Mouse (Mus musculus) layer of hippocampus, adult 2 months (tissue): ENCODE data around the gene Dact3. TPM values are rescaled to one million over a fixed set of nuclear protein-coding genes. Genes with fewer than 3 reads are reported as not detected.

ENCODE experiments used
- DNase-seq, 2 experiments: peaks; one replicate each; pipeline ENCODE4 v3.0.0; 2022; ENCODE audit warnings: low spot score in 2 of 2
- H3K27ac ChIP-seq: fragments of 200-600 bp; 2 replicates; pipeline ENCODE4 v1.8.1; 2022
- H3K4me3 ChIP-seq: fragments of 200-600 bp; 2 replicates; pipeline ENCODE4 v1.8.1; 2022; ENCODE audit warnings: mild to moderate bottlenecking
- CTCF ChIP-seq: fragments of 200-600 bp; conservative IDR thresholded peaks from 2 replicates; pipeline ENCODE4 v1.8.1; 2022; ENCODE audit warnings: antibody characterized with exemption, mild to moderate bottlenecking, moderate library complexity
- long read RNA-seq, 2 experiments: library from polyadenylated mRNA; stranded (forward); transcript quantifications; one replicate each; pipeline ENCODE4 v2.0.0; 2021; ENCODE audit warnings: borderline mapping rate in 2 of 2
- total RNA-seq, 2 experiments: library from RNA; stranded (reverse); gene quantifications; 2 replicates each; pipeline ENCODE4 v1.2.3; 2021

Dact3 gene
- total RNA-seq: 100 to 1,000 TPM; 154 to 156 TPM
- long read RNA-seq, experiment 1, transcript Dact3-201 (4 exons, 2,989 nt): major isoform, 170 of 207 reads
- long read RNA-seq, experiment 1, partial matches to known transcripts: 10 of 207 reads
- long read RNA-seq, experiment 1, other reads (novel, unspliced or antisense): 27 of 207 reads
- long read RNA-seq, experiment 2, transcript Dact3-201 (4 exons, 2,989 nt): major isoform, 231 of 287 reads
- long read RNA-seq, experiment 2, partial matches to known transcripts: 6 of 287 reads
- long read RNA-seq, experiment 2, other reads (novel, unspliced or antisense): 50 of 287 reads

DNA sequence AGATGAGACGGTGACA, at the start of gene Dact3:
TSS of gene Dact3 (plus strand) at position 8 of the 16 bp plus-strand sequence.
- peak within 1 kb of the TSS; percentile 97 for H3K27ac ChIP-seq
- DNase-seq: no peak
- TF ChIP-seq CTCF: no peak
- peak within 1 kb of the TSS; percentile 96 for H3K4me3 ChIP-seq

GRCm38 (mm10) chr7:16825785-16826184, 49.3 kb upstream of the Dact3 start:
- Histone ChIP-seq H3K27ac (peak overlapping the region; percentile 100), H3K4me3 (no peak overlapping the region)
- TF ChIP-seq CTCF: peak; percentile 66
- no peak for DNase-seq

GRCm38 (mm10) chr7:16826571-16826970, 48.5 kb upstream of the Dact3 start:
- no peak for DNase-seq
- H3K27ac ChIP-seq: peak overlapping the region; percentile 100
- no peak overlapping the region; the same call in 1 of the 2 replicates for H3K4me3 ChIP-seq
- TF ChIP-seq CTCF: no peak

GRCm38 (mm10) chr7:16827274-16827673, 47.8 kb upstream of the Dact3 start:
- Histone ChIP-seq H3K4me3 (no peak overlapping the region), H3K27ac (peak overlapping the region; percentile 100)
- TF ChIP-seq CTCF: no peak
- no peak for DNase-seq

DNA sequence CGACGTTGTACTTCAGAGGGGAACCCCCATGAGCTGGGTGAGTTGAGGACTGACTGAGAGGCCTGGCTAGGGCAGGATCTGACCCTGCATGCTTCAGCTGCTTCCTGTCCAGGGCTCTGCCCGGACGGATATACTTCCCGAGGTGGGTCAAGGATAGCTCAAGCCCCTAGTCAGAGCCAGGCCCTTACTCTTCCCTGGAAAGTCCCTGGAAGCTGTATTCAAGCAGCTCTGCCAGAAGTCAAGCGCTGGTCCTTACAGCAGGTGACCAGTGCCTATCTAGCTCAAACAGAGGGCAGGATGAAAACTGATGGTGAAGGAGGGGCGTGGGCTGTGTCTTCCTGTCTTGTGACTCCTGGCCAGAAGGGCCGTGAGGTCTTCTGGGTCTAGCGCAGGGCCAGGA, 44.7 kb upstream of the Dact3 start:
- TF ChIP-seq CTCF: no peak
- Histone ChIP-seq H3K27ac (peak overlapping the region; percentile 48; the same call in 1 of the 2 replicates), H3K4me3 (no peak overlapping the region)
- DNase-seq: no peak

DNA sequence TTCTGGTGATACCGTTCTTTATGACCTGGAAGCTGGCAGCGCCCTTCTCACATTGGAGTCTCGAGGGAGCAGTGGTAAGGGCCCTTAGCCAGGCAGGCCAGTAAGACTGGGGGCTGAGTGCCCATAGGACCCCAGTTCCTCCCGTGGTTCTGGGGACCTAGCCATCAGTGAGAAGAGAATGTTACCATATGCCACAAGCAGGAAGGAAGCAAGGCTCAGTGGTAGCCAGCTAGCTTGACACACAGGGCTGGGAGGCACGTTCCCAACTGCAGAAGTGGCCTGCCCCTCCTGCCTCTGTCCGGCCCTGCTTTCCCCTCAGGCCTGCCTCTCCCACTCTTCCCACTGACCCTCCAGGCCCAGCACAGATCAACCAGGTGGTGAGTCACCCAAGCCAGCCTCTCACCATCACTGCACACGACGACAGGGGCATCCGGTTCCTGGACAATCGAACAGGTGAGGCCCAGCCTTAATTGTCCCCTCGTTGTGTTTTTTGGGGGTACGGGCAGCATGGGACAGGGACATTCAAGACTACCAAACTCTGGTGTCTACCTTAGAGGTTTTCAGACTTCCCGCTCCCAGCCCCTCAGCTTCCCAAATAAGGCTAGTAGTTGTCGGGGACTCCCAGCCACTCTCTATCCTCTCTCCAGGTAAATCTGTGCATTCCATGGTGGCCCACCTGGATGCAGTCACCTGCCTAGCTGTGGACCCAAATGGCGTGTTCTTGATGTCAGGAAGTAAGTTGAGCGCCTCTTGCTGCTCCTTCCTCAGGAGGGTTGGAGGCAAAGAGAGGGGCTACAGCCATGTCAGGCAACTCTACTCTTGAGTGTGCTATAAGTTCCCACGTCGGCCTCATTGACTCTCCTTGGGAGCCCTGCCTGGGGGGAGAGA, 37.0 kb upstream of the Dact3 start:
- no peak for TF ChIP-seq CTCF
- no peak for DNase-seq
- Histone ChIP-seq H3K27ac (peak overlapping the region; percentile 51; the same call in 1 of the 2 replicates), H3K4me3 (no peak overlapping the region)

DNA sequence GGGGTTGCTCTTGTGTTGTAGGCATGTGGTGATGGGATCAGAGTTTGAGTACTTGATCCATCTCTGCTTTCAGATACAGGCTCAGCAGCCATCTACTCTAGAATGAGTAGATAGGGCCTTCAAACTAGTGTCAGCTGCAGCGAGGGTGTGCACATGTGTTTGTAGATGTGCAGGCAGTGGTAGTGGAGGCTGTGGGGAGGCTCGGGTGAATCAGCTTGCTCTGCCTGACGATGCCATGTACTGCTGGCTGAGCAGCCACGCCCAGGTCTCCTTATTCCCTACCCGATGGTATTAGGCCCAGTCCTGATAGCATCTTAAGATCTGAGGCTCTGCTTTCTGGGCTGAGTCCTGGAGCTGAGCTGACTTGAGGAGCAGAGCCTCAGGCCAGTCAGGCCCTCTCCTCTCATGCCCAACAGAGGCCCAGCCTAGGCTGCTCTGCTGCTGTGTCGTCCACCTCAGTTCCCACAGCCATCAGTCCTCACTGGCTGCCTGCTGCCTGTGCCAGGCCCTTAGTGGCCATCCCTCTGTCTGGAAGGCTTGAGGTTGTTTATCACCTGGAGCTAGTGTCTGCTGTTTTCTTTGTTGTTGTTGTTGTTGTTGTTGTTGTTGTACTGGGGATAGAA, 36.2 kb upstream of the Dact3 start:
- Histone ChIP-seq H3K4me3 (no peak overlapping the region), H3K27ac (peak overlapping the region; percentile 51)
- DNase-seq: no peak
- no peak for TF ChIP-seq CTCF

- H3K27ac ChIP-seq: peak overlapping the region; percentile 51; the same call in 1 of the 2 replicates
- TF ChIP-seq CTCF: no peak
- H3K4me3 ChIP-seq: no peak overlapping the region
- no peak for DNase-seq
Observed at GRCm38 (mm10) chr7:16839427-16840108, 35.5 kb upstream of the Dact3 start.

DNA sequence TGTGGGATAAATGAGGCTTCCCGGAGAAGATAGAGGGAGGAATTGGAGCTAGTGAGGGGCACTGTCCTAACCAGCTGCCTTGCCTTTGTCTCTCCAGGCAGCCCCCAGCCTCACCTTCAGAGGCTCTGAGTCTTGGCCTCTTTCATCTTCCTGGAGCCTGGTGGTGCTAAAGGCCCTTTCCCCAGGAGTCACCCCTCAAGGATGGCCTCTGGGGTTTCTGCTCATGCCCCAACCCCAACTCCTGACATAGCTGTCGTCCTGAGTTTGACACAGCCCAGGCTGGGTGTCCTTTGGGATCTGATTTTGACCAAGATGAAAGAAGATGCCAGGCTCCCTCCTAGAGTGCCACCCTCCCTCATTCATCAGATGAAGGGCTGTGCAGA, 35.0 kb upstream of the Dact3 start:
- no peak for DNase-seq
- Histone ChIP-seq H3K4me3 (no peak overlapping the region), H3K27ac (0 out of 2 replicates have a peak overlapping the region, but pooled peaks have one; percentile 21)
- no peak for TF ChIP-seq CTCF

DNA sequence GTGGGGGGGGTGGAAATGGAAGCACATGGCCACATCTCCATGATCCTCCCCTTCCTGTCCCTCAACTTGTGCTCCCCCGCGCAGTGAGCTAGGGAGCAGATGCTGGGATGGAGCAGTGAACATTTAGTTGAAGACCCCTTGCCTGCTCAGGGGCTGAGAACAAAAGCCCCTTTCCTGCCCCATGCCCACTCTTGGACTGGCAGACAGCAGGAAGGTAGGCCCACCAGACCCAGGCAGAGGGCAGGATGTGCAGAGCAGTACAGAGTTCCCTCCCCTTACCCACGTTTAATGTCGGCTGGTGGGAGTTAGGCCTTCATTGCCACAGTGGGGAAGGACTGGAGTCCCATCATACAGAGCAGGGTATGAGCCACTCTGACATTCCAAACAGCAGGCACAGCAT, 34.0 kb upstream of the Dact3 start:
- peak overlapping the region; percentile 21; the same call in 1 of the 2 replicates for H3K27ac ChIP-seq
- no peak overlapping the region for H3K4me3 ChIP-seq
- DNase-seq: no peak
- TF ChIP-seq CTCF: no peak

GRCm38 (mm10) chr7:16841561-16842560, 33.3 kb upstream of the Dact3 start:
- Histone ChIP-seq H3K4me3 (no peak overlapping the region), H3K27ac (peak overlapping the region; percentile 57; the same call in 1 of the 2 replicates)
- TF ChIP-seq CTCF: no peak
- no peak for DNase-seq

GRCm38 (mm10) chr7:16842645-16843063, 32.5 kb upstream of the Dact3 start, which contains the start of gene Prkd2:
Prkd2 (plus strand) TSS chr7:16842902.
- peak; percentile 87 for DNase-seq
- H3K27ac ChIP-seq: peak within 1 kb of the TSS; percentile 87
- H3K4me3 ChIP-seq: peak within 1 kb of the TSS; percentile 54
- TF ChIP-seq CTCF: no peak
